Mouse (Mus musculus) c-Kit-positive CD71-positive TER-119-negative erythroid progenitor cells, embryonic 14.5 days (primary cell): Measurements from ENCODE around the gene Zfp865.
"Not testable (repeated sequence)": the region's sequence is repeated elsewhere in the genome, so short reads cannot be mapped to it uniquely, and the experiment has no call there.

Experiments
- DNase-seq: peaks from one replicate; pipeline ENCODE4 v3.0.0-alpha.2; 2013; ENCODE audit warnings: low read depth

Gene Zfp865

GRCm38 (mm10) chr7:5015118-5016001 is 4.8 kb upstream of the Zfp865 start, which contains the start of gene Gm44973:
Gm44973 (plus strand) TSS chr7:5015496.
- peak; percentile 90 for DNase-seq

- no peak for DNase-seq
Observed at GRCm38 (mm10) chr7:5016057-5016456, 4.1 kb upstream of the Zfp865 start.

- no peak for DNase-seq
Observed at GRCm38 (mm10) chr7:5016920-5017319, 3.3 kb upstream of the Zfp865 start.

GRCm38 (mm10) chr7:5017352-5017751 is 2.8 kb upstream of the Zfp865 start:
- DNase-seq, result no peak

- DNase-seq, result no peak
Observed at GRCm38 (mm10) chr7:5017931-5018330, 2.2 kb upstream of the Zfp865 start.

- not testable (repeated sequence) for DNase-seq
Observed at GRCm38 (mm10) chr7:5019576-5019975, 600 bp upstream of the Zfp865 start.

GRCm38 (mm10) chr7:5020685-5021084 is 509 bp downstream of the Zfp865 start:
- DNase-seq, result no peak

GRCm38 (mm10) chr7:5021197-5021596 is 1.0 kb downstream of the Zfp865 start:
- no peak for DNase-seq

- no peak for DNase-seq
Observed at GRCm38 (mm10) chr7:5029543-5029942, 9.4 kb downstream of the Zfp865 start.

- DNase-seq, result no peak
Observed at GRCm38 (mm10) chr7:5029946-5030345, 9.8 kb downstream of the Zfp865 start.

GRCm38 (mm10) chr7:5030554-5031275 is 10.5 kb downstream of the Zfp865 start:
- no peak for DNase-seq

- DNase-seq, result no peak
Observed at GRCm38 (mm10) chr7:5031496-5031895, 11.3 kb downstream of the Zfp865 start.

- no peak for DNase-seq
Observed at GRCm38 (mm10) chr7:5033818-5034217, 13.6 kb downstream of the Zfp865 start, which contains the start of gene 4632433K11Rik. 4632433K11Rik (plus strand) TSS chr7:5034118.

GRCm38 (mm10) chr7:5035628-5036027 is 15.5 kb downstream of the Zfp865 start:
- no peak for DNase-seq

- no peak for DNase-seq
Observed at GRCm38 (mm10) chr7:5036136-5036535, 16.0 kb downstream of the Zfp865 start.

- no peak for DNase-seq
Observed at GRCm38 (mm10) chr7:5037026-5037425, 16.9 kb downstream of the Zfp865 start.

- no peak for DNase-seq
Observed at GRCm38 (mm10) chr7:5037467-5037866, 17.3 kb downstream of the Zfp865 start.

GRCm38 (mm10) chr7:5038109-5038732 is 18.0 kb downstream of the Zfp865 start, which contains the start of gene Zfp784:
Zfp784 (minus strand) TSS chr7:5038446.
- peak; percentile 84 for DNase-seq

GRCm38 (mm10) chr7:5038940-5039339 is 18.8 kb downstream of the Zfp865 start:
- no peak for DNase-seq

GRCm38 (mm10) chr7:5044981-5045380 is 24.8 kb downstream of the Zfp865 start:
- DNase-seq, result no peak

GRCm38 (mm10) chr7:5046112-5046511 is 25.9 kb downstream of the Zfp865 start:
- DNase-seq, result no peak

GRCm38 (mm10) chr7:5047313-5047712 is 27.1 kb downstream of the Zfp865 start:
- DNase-seq, result no peak
